Mouse (Mus musculus): ENCODE measurements around the gene Gstp2. TPM values are rescaled to one million over a fixed set of nuclear protein-coding genes. Genes with fewer than 3 reads are reported as not detected.

The Gstp2 gene
- polyA plus RNA-seq, 1 experiment from 2014 or later: 3.4 TPM

GRCm38 (mm10) chr19:4089128-4089527 is 43.3 kb upstream of the Gstp2 start:
- Histone ChIP-seq H3K4me2 (no peak overlapping the region), H3K9ac (no peak overlapping the region), H3K36me3 (ENCODE audit: insufficient read depth) (no peaks in the 10 kb centered on the region), H3K4me3 (ENCODE audit: low read depth, low read length) (no peak overlapping the region), H3K27me3 (ENCODE audit: insufficient read depth, low read length) (no peaks in the 10 kb centered on the region), H3K27ac (ENCODE audit: low read depth) (no peak overlapping the region), H3K4me1 (ENCODE audit: insufficient read depth) (no peaks in the 10 kb centered on the region), H3K9me3 (ENCODE audit: low read depth, low read length) (no peaks in the 10 kb centered on the region)
- TF ChIP-seq CTCF (IDR thresholded peaks at IDR 0.05; ENCODE audit: low read depth): no peak
- 75% methylated on average over 6 of the region's 6 CpGs for WGBS
- DNase-seq (no peak), ATAC-seq (ENCODE audit: insufficient read depth) (no peak)

GRCm38 (mm10) chr19:4088146-4088545 is 42.3 kb upstream of the Gstp2 start:
- no peak for TF ChIP-seq CTCF (IDR thresholded peaks at IDR 0.05; ENCODE audit: low read depth)
- Histone ChIP-seq H3K36me3 (ENCODE audit: insufficient read depth) (no peaks in the 10 kb centered on the region), H3K4me3 (ENCODE audit: low read depth, low read length) (no peak overlapping the region), H3K4me2 (no peak overlapping the region), H3K9me3 (ENCODE audit: low read depth, low read length) (no peaks in the 10 kb centered on the region), H3K4me1 (ENCODE audit: insufficient read depth) (no peaks in the 10 kb centered on the region), H3K27me3 (ENCODE audit: insufficient read depth, low read length) (no peaks in the 10 kb centered on the region), H3K27ac (ENCODE audit: low read depth) (no peak overlapping the region), H3K9ac (no peak overlapping the region)
- DNase-seq: no peak
- ATAC-seq (ENCODE audit: insufficient read depth): no peak
- WGBS: 30% methylated on average over 5 of the region's 5 CpGs

- 77% methylated on average over 5 of the region's 5 CpGs for WGBS
- DNase-seq (no peak), ATAC-seq (ENCODE audit: insufficient read depth) (no peak)
- H3K27ac ChIP-seq (ENCODE audit: low read depth): no peak overlapping the region
- H3K4me1 ChIP-seq (ENCODE audit: insufficient read depth): no peaks in the 10 kb centered on the region
- H3K36me3 ChIP-seq (ENCODE audit: insufficient read depth): no peaks in the 10 kb centered on the region
- H3K4me2 ChIP-seq: no peak overlapping the region
- no peak overlapping the region for H3K4me3 ChIP-seq (ENCODE audit: low read depth, low read length)
- H3K9ac ChIP-seq: no peak overlapping the region
- no peaks in the 10 kb centered on the region for H3K27me3 ChIP-seq (ENCODE audit: insufficient read depth, low read length)
- no peak for TF ChIP-seq CTCF (IDR thresholded peaks at IDR 0.05; ENCODE audit: low read depth)
- no peaks in the 10 kb centered on the region for H3K9me3 ChIP-seq (ENCODE audit: low read depth, low read length)
Measured at GRCm38 (mm10) chr19:4087090-4087489, 41.3 kb upstream of the Gstp2 start.

GRCm38 (mm10) chr19:4086156-4086555 is 40.3 kb upstream of the Gstp2 start:
- no peak overlapping the region for H3K27ac ChIP-seq (ENCODE audit: low read depth)
- TF ChIP-seq CTCF (IDR thresholded peaks at IDR 0.05; ENCODE audit: low read depth): no peak
- H3K4me3 ChIP-seq (ENCODE audit: low read depth, low read length): no peak overlapping the region
- no peaks in the 10 kb centered on the region for H3K27me3 ChIP-seq (ENCODE audit: insufficient read depth, low read length)
- no peak overlapping the region for H3K4me2 ChIP-seq
- DNase-seq: no peak
- 85% methylated on average over 15 of the region's 15 CpGs for WGBS
- no peaks in the 10 kb centered on the region for H3K4me1 ChIP-seq (ENCODE audit: insufficient read depth)
- no peak for ATAC-seq (ENCODE audit: insufficient read depth)
- no peaks in the 10 kb centered on the region for H3K36me3 ChIP-seq (ENCODE audit: insufficient read depth)
- no peaks in the 10 kb centered on the region for H3K9me3 ChIP-seq (ENCODE audit: low read depth, low read length)
- no peak overlapping the region for H3K9ac ChIP-seq

GRCm38 (mm10) chr19:4084984-4085383 is 39.2 kb upstream of the Gstp2 start:
- H3K4me1 ChIP-seq (ENCODE audit: insufficient read depth): no peaks in the 10 kb centered on the region
- no peaks in the 10 kb centered on the region for H3K9me3 ChIP-seq (ENCODE audit: low read depth, low read length)
- DNase-seq (no peak), ATAC-seq (ENCODE audit: insufficient read depth) (no peak)
- H3K9ac ChIP-seq: no peak overlapping the region
- H3K4me2 ChIP-seq: no peak overlapping the region
- no peak overlapping the region for H3K27ac ChIP-seq (ENCODE audit: low read depth)
- TF ChIP-seq CTCF (IDR thresholded peaks at IDR 0.05; ENCODE audit: low read depth): peak; percentile 15; the same call in 1 of the 2 replicates
- no peaks in the 10 kb centered on the region for H3K36me3 ChIP-seq (ENCODE audit: insufficient read depth)
- WGBS: 75% methylated on average over 1 of the region's 1 CpGs
- H3K4me3 ChIP-seq (ENCODE audit: low read depth, low read length): no peak overlapping the region
- no peaks in the 10 kb centered on the region for H3K27me3 ChIP-seq (ENCODE audit: insufficient read depth, low read length)

GRCm38 (mm10) chr19:4083826-4084225 is 38.0 kb upstream of the Gstp2 start:
- Histone ChIP-seq H3K27ac (ENCODE audit: low read depth) (no peak overlapping the region), H3K27me3 (ENCODE audit: insufficient read depth, low read length) (no peaks in the 10 kb centered on the region), H3K9me3 (ENCODE audit: low read depth, low read length) (no peaks in the 10 kb centered on the region), H3K4me3 (ENCODE audit: low read depth, low read length) (no peak overlapping the region), H3K36me3 (ENCODE audit: insufficient read depth) (no peaks in the 10 kb centered on the region), H3K4me1 (ENCODE audit: insufficient read depth) (no peaks in the 10 kb centered on the region), H3K4me2 (no peak overlapping the region), H3K9ac (no peak overlapping the region)
- TF ChIP-seq CTCF (IDR thresholded peaks at IDR 0.05; ENCODE audit: low read depth): peak; percentile 41
- ATAC-seq (ENCODE audit: insufficient read depth) (peak; percentile 31; the same call in 1 of the 2 replicates), DNase-seq (peak; percentile 15)
- WGBS: 23% methylated on average over 8 of the region's 8 CpGs

GRCm38 (mm10) chr19:4083316-4083715 is 37.5 kb upstream of the Gstp2 start:
- ATAC-seq (ENCODE audit: insufficient read depth) (no peak), DNase-seq (no peak)
- Histone ChIP-seq H3K36me3 (ENCODE audit: insufficient read depth) (no peaks in the 10 kb centered on the region), H3K9me3 (ENCODE audit: low read depth, low read length) (no peaks in the 10 kb centered on the region), H3K4me2 (no peak overlapping the region), H3K4me1 (ENCODE audit: insufficient read depth) (no peaks in the 10 kb centered on the region), H3K4me3 (ENCODE audit: low read depth, low read length) (no peak overlapping the region), H3K27ac (ENCODE audit: low read depth) (no peak overlapping the region), H3K27me3 (ENCODE audit: insufficient read depth, low read length) (no peaks in the 10 kb centered on the region), H3K9ac (no peak overlapping the region)
- no peak for TF ChIP-seq CTCF (IDR thresholded peaks at IDR 0.05; ENCODE audit: low read depth)
- 76% methylated on average over 7 of the region's 7 CpGs for WGBS
